ENCODE assay signal across 8 mouse cellular contexts in the genomic region with DNA sequence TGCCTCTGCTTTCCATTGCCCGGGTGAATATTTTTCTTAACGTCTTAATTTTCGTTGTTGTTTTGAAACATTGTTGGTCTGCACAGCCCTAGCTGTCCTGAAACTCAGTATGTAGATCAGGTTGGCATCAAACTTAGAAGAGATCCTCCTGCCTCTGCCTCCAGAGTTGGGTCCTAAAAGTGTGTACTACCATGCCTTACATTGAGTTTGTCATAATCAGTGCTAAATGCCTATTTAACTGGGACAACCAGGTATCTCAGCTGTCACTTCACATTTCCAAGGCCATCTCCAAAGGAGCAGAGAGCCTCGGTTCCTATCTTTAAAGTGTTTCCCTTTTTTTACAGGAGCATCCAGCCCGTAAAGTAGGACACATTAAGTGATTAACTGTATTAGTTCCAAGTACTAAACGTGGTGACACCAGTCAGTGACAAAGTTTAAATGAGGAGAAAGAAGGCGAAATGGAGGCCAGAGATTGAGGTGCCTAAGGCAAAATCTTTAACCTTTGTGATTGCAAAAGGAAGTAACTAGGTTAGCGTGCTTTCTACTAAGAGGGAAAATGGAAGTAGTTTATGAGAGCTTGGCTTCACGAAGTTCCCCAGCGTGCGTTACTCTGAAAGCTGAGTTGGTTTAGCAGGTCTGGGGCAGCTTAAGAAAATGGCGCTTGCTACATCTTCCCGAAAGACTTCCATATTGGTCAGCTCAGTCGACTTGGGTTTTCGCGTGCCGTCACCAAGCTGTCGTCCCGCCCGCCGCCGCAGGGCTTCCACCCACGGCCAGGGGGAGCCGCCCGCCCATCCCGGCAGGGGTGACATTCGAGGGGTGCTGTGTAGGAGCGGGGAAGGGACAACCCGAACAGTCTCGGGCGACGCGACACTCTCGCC. TPM values are rescaled to one million over a fixed set of nuclear protein-coding genes. Genes with fewer than 3 reads are reported as not detected.
DNase-seq lines count a peak whose midpoint lies in the region; ATAC-seq and TF ChIP-seq lines count a peak whose summit lies in the region.

No protein-coding gene starts in this region.

- peak; percentile 40 for ATAC-seq in heart, embryonic 12.5 days (ENCODE audit: insufficient number of reproducible peaks, low FRiP score)
- no peak for ATAC-seq in G1E (ENCODE audit: extremely low read depth, insufficient number of reproducible peaks, low FRiP score, poor library complexity, severe bottlenecking)
- ATAC-seq in limb, embryonic 13.5 days (ENCODE audit: low FRiP score, low read depth), result no peak; the same call in 1 of the 2 replicates

- peaks cover 23% of the 10 kb centered on the region for H3K36me3 ChIP-seq in heart, embryonic 12.5 days
- H3K36me3 ChIP-seq in G1E (replicated peaks), result peaks cover 26% of the 10 kb centered on the region
- peaks cover 24% of the 10 kb centered on the region for H3K36me3 ChIP-seq in forebrain, embryonic 10.5 days (replicated peaks)
- H3K36me3 ChIP-seq in limb, embryonic 13.5 days, result peaks cover 26% of the 10 kb centered on the region
- H3K36me3 ChIP-seq in small intestine, adult 2 months (ENCODE audit: control insufficient read depth, insufficient read depth, low read length), result peaks cover 18% of the 10 kb centered on the region

- TF ChIP-seq POLR2A in small intestine, adult 2 months (IDR thresholded peaks at IDR 0.05; ENCODE audit: low read depth, low read length), result no peak; the same call in 1 of the 2 replicates

- peak overlapping the region; percentile 58 for H3K4me3 ChIP-seq in heart, embryonic 12.5 days
- H3K4me3 ChIP-seq in G1E (ENCODE audit: low read depth, low read length), result peak overlapping the region; percentile 76
- H3K4me3 ChIP-seq in forebrain, embryonic 10.5 days, result peak overlapping the region; percentile 79
- H3K4me3 ChIP-seq in limb, embryonic 13.5 days, result peak overlapping the region; percentile 53
- peak overlapping the region; percentile 65 for H3K4me3 ChIP-seq in small intestine, adult 2 months (ENCODE audit: low read depth, low read length)

- H3K4me1 ChIP-seq in heart, embryonic 12.5 days (replicated peaks), result peaks cover 38% of the 10 kb centered on the region
- H3K4me1 ChIP-seq in G1E (ENCODE audit: insufficient read depth, low read depth, low read length), result peaks cover 59% of the 10 kb centered on the region
- peaks cover 58% of the 10 kb centered on the region for H3K4me1 ChIP-seq in forebrain, embryonic 10.5 days
- H3K4me1 ChIP-seq in limb, embryonic 13.5 days, result peaks cover 32% of the 10 kb centered on the region
- peaks cover 15% of the 10 kb centered on the region for H3K4me1 ChIP-seq in small intestine, adult 2 months (ENCODE audit: control insufficient read depth, insufficient read depth, insufficient read length, low read length)

- peak overlapping the region; percentile 78 for H3K9ac ChIP-seq in heart, embryonic 12.5 days
- peak overlapping the region; percentile 81 for H3K9ac ChIP-seq in limb, embryonic 13.5 days

- peak overlapping the region; percentile 100 for H3K27ac ChIP-seq in heart, embryonic 12.5 days (ENCODE audit: poor library complexity, severe bottlenecking)
- peak overlapping the region; percentile 99 for H3K27ac ChIP-seq in forebrain, embryonic 10.5 days
- peak overlapping the region; percentile 100 for H3K27ac ChIP-seq in limb, embryonic 13.5 days
- H3K27ac ChIP-seq in small intestine, adult 2 months (ENCODE audit: insufficient read depth, low read depth, low read length), result peak overlapping the region; percentile 99

- 17% methylated on average over 34 of the region's 34 CpGs for WGBS in heart, embryonic 12.5 days
- whole genome bisulfite sequencing in forebrain, embryonic 10.5 days, result 17% methylated on average over 34 of the region's 34 CpGs
- WGBS in limb, embryonic 13.5 days, result 16% methylated on average over 34 of the region's 34 CpGs
- WGBS in small intestine, adult 2 months, result 13% methylated on average over 34 of the region's 34 CpGs

- no peak for DNase-seq in heart, postnatal 25 days (ENCODE audit: low spot score)
- DNase-seq in G1E (ENCODE audit: low spot score), result no peak
- DNase-seq in forebrain, embryonic 10.5 days (ENCODE audit: extremely low spot score, low spot score), result no peak
- no peak for DNase-seq in urinary bladder, adult 2 months (ENCODE audit: low spot score)
- DNase-seq in gastrocnemius, adult 18-20 months (ENCODE audit: low spot score), result no peak

- intact Hi-C loops in heart, postnatal 25 days (cut with DNase I), result loop anchor here (10.0 kb wide), 1 partner anchor 300 kb away; a partner anchor contains a TSS

- TF ChIP-seq CTCF in G1E (IDR thresholded peaks at IDR 0.05; ENCODE audit: low read depth, low read length), result no peak
- peak; percentile 58; the same call in 1 of the 2 replicates for TF ChIP-seq CTCF in small intestine, adult 2 months (IDR thresholded peaks at IDR 0.05; ENCODE audit: extremely low read depth, insufficient read length, insufficient replicate concordance, low read depth, low read length)

- peak overlapping the region; percentile 71 for H3K4me2 ChIP-seq in heart, embryonic 12.5 days
- peak overlapping the region; percentile 66 for H3K4me2 ChIP-seq in limb, embryonic 13.5 days (replicated peaks)

- H3K9me3 ChIP-seq in heart, embryonic 12.5 days (replicated peaks), result no peaks in the 10 kb centered on the region
- no peaks in the 10 kb centered on the region for H3K9me3 ChIP-seq in G1E (replicated peaks)
- no peaks in the 10 kb centered on the region for H3K9me3 ChIP-seq in forebrain, embryonic 10.5 days
- no peaks in the 10 kb centered on the region for H3K9me3 ChIP-seq in limb, embryonic 13.5 days

- no peaks in the 10 kb centered on the region for H3K27me3 ChIP-seq in heart, embryonic 12.5 days (replicated peaks)
- no peaks in the 10 kb centered on the region for H3K27me3 ChIP-seq in G1E (ENCODE audit: insufficient read depth, low read length)
- no peaks in the 10 kb centered on the region for H3K27me3 ChIP-seq in forebrain, embryonic 10.5 days (ENCODE audit: poor library complexity, severe bottlenecking)
- no peaks in the 10 kb centered on the region for H3K27me3 ChIP-seq in limb, embryonic 13.5 days
- H3K27me3 ChIP-seq in small intestine, adult 2 months (ENCODE audit: control insufficient read depth, insufficient read depth, low read length), result no peaks in the 10 kb centered on the region

RNA-seq across cellular contexts. Expression of a gene that starts 1.1 kb away (rescaled TPM):
- 6.9 and 7.3 TPM in 2 replicates for polyA plus RNA-seq in heart, embryonic 12.5 days (2016; fragmentation: Nextera tagmentation; extraction: Ambion mirVana)
- 10 to 100 TPM; 42.7 to 44.4 TPM for total RNA-seq in heart, postnatal 25 days (2021)
- 92.4 and 93.8 TPM in 2 replicates for total RNA-seq in G1E (2014; fragmentation: Nextera tagmentation)
- 42.3 and 50.5 TPM in 2 replicates for total RNA-seq in G1E (2017)
- polyA plus RNA-seq in G1E (2012), result 16.4 and 35.8 TPM in 2 replicates
- 9.7 and 9.9 TPM in 2 replicates for polyA plus RNA-seq in forebrain, embryonic 10.5 days (2016; fragmentation: Nextera tagmentation; extraction: Ambion mirVana)
- polyA plus RNA-seq in limb, embryonic 13.5 days (2015; fragmentation: Nextera tagmentation; extraction: Ambion mirVana), result 11.6 and 12.0 TPM in 2 replicates
- polyA plus RNA-seq in small intestine, adult 2 months (2012; rRNA removed), result 7.0 and 13.8 TPM in 2 replicates
- polyA plus RNA-seq in urinary bladder, adult 2 months (2012; rRNA removed), result 19.1 and 24.2 TPM in 2 replicates
- 10 to 100 TPM; 16.1 to 19.3 TPM for total RNA-seq in gastrocnemius, adult 18-20 months (2021)

RNA-seq across cellular contexts. Expression of a gene that starts 37.9 kb away (rescaled TPM):
- polyA plus RNA-seq in heart, embryonic 12.5 days (2016; fragmentation: Nextera tagmentation; extraction: Ambion mirVana), result 0.34 and 0.58 TPM in 2 replicates
- total RNA-seq in heart, postnatal 25 days (2021), result not detected
- total RNA-seq in G1E (2014; fragmentation: Nextera tagmentation) (not detected in 2 replicates), G1E (2017) (0.06 and 0.16 TPM in 2 replicates)
- not detected in 2 replicates for polyA plus RNA-seq in G1E (2012)
- 0.25 and 0.42 TPM in 2 replicates for polyA plus RNA-seq in forebrain, embryonic 10.5 days (2016; fragmentation: Nextera tagmentation; extraction: Ambion mirVana)
- 6.0 and 7.4 TPM in 2 replicates for polyA plus RNA-seq in limb, embryonic 13.5 days (2015; fragmentation: Nextera tagmentation; extraction: Ambion mirVana)
- not detected in 2 replicates for polyA plus RNA-seq in small intestine, adult 2 months (2012; rRNA removed)
- polyA plus RNA-seq in urinary bladder, adult 2 months (2012; rRNA removed), result 0.15 and 0.21 TPM in 2 replicates
- total RNA-seq in gastrocnemius, adult 18-20 months (2021), result not detected

RNA-seq across cellular contexts. Expression of a gene that starts 40.3 kb away (rescaled TPM):
- 0.38 and 0.71 TPM in 2 replicates for polyA plus RNA-seq in heart, embryonic 12.5 days (2016; fragmentation: Nextera tagmentation; extraction: Ambion mirVana)
- under 1 TPM; 0.68 to 0.84 TPM for total RNA-seq in heart, postnatal 25 days (2021)
- total RNA-seq in G1E (2014; fragmentation: Nextera tagmentation), result not detected in 2 replicates
- not detected in 2 replicates for total RNA-seq in G1E (2017)
- not detected in 2 replicates for polyA plus RNA-seq in G1E (2012)
- polyA plus RNA-seq in forebrain, embryonic 10.5 days (2016; fragmentation: Nextera tagmentation; extraction: Ambion mirVana), result 0.33 TPM in 1 of 2 replicates, not detected in the other
- 0.23 and 0.36 TPM in 2 replicates for polyA plus RNA-seq in limb, embryonic 13.5 days (2015; fragmentation: Nextera tagmentation; extraction: Ambion mirVana)
- polyA plus RNA-seq in small intestine, adult 2 months (2012; rRNA removed), result 0.18 and 2.7 TPM in 2 replicates
- polyA plus RNA-seq in urinary bladder, adult 2 months (2012; rRNA removed), result 0.53 and 0.62 TPM in 2 replicates
- total RNA-seq in gastrocnemius, adult 18-20 months (2021), result 10 to 100 TPM; 11.1 to 17.7 TPM

RNA-seq across cellular contexts. Expression of a gene that starts 54.0 kb away (rescaled TPM):
- polyA plus RNA-seq in heart, embryonic 12.5 days (2016; fragmentation: Nextera tagmentation; extraction: Ambion mirVana), result 116 and 119 TPM in 2 replicates
- 10 to 100 TPM; 20.6 to 21.0 TPM for total RNA-seq in heart, postnatal 25 days (2021)
- total RNA-seq in G1E (2014; fragmentation: Nextera tagmentation) (78.6 and 94.0 TPM in 2 replicates), G1E (2017) (84.1 and 86.0 TPM in 2 replicates)
- polyA plus RNA-seq in G1E (2012), result 122 and 254 TPM in 2 replicates
- polyA plus RNA-seq in forebrain, embryonic 10.5 days (2016; fragmentation: Nextera tagmentation; extraction: Ambion mirVana), result 70.7 and 74.6 TPM in 2 replicates
- 59.5 and 62.6 TPM in 2 replicates for polyA plus RNA-seq in limb, embryonic 13.5 days (2015; fragmentation: Nextera tagmentation; extraction: Ambion mirVana)
- polyA plus RNA-seq in small intestine, adult 2 months (2012; rRNA removed), result 351 and 585 TPM in 2 replicates
- polyA plus RNA-seq in urinary bladder, adult 2 months (2012; rRNA removed), result 145 and 166 TPM in 2 replicates
- total RNA-seq in gastrocnemius, adult 18-20 months (2021), result 10 to 100 TPM; 20.4 to 23.2 TPM

RNA-seq across cellular contexts. Expression of a gene that starts 54.3 kb away (rescaled TPM):
- polyA plus RNA-seq in heart, embryonic 12.5 days (2016; fragmentation: Nextera tagmentation; extraction: Ambion mirVana), result 53.8 and 55.8 TPM in 2 replicates
- total RNA-seq in heart, postnatal 25 days (2021), result 10 to 100 TPM; 10.2 to 11.2 TPM
- total RNA-seq in G1E (2014; fragmentation: Nextera tagmentation) (187 and 217 TPM in 2 replicates), G1E (2017) (110 and 126 TPM in 2 replicates)
- polyA plus RNA-seq in G1E (2012), result 199 and 288 TPM in 2 replicates
- 141 and 144 TPM in 2 replicates for polyA plus RNA-seq in forebrain, embryonic 10.5 days (2016; fragmentation: Nextera tagmentation; extraction: Ambion mirVana)
- 75.9 and 76.6 TPM in 2 replicates for polyA plus RNA-seq in limb, embryonic 13.5 days (2015; fragmentation: Nextera tagmentation; extraction: Ambion mirVana)
- polyA plus RNA-seq in small intestine, adult 2 months (2012; rRNA removed), result 10.2 and 20.3 TPM in 2 replicates
- 19.1 and 21.4 TPM in 2 replicates for polyA plus RNA-seq in urinary bladder, adult 2 months (2012; rRNA removed)
- 10 to 100 TPM in 1 of 2 experiments, 1 to 10 TPM in 1; 6.6 to 11.4 TPM for total RNA-seq in gastrocnemius, adult 18-20 months (2021)
